Mouse (Mus musculus) telencephalon, adult 2 months (tissue): ENCODE results near the gene Hspa4.
"Not testable (repeated sequence)": the region's sequence is repeated elsewhere in the genome, so short reads cannot be mapped to it uniquely, and the experiment has no call there.

ENCODE experiments used
- DNase-seq: peaks from one replicate; pipeline ENCODE4 v3.0.0-alpha.2; 2011; ENCODE audit warnings: low read depth, low spot score

Hspa4 gene

DNA sequence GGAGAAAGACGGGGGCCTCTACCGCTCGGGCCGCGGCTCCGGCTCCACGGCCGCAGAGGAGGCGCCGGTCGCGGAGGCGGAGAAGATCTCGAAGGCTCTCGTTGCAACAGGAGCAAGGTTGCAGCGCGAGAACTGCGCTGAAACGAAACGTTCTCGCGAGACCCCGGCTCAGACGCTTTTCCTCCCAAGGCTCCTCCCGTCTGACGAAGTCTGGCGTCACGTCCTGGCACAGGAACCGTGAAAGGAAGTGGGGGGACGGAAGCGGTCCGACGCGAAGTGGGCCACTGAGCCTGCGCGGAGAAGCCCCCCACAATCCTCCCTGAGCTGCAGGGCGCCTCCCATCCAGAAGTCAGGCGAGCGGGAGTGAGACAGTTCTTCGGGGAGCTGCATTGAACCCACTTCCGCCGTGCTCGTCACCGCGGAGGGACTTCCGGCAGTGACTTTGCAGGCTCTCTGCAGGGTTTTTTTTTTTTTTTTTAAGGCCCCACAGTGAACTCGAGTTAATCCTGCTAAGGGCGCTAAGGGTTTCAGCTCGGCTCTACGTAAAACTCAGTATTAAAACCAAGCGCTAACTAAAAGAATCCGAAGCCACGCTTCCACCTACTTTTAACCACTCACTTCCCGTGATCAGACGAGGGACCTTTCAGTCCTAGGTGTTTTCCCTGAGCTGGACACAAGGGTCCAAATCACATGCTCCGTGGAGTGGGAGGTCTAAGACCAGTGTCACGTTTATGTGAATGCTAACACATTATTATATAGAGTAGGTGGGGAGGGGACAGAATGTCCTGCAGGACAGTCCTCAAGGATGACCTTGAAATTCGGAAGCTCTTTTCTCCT, at the start of gene Hspa4:
Gene Hspa4 (minus strand): TSS at position 128 of the 837 bp plus-strand sequence.
- peak; percentile 99 for DNase-seq

DNA sequence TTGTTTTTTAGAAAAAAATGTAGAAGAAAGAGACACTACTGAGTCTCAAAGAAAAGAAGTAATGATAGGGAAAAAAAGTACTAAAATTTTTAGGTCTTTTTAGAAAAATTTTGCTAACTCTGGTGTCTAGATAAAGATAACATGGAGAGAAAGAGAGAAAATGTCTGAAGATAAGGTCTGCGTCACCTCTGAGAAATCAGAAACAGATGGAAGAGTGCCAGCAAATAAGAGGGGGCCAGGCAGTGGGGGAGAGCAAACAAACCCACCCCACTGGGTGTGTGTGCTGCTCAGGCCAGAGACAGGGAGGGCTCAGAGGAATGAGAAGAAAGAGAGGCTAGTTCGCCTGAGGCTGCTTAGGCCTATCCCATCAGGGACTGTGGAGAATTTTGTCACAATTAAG, 45.5 kb upstream of the Hspa4 start:
- no peak for DNase-seq

DNA sequence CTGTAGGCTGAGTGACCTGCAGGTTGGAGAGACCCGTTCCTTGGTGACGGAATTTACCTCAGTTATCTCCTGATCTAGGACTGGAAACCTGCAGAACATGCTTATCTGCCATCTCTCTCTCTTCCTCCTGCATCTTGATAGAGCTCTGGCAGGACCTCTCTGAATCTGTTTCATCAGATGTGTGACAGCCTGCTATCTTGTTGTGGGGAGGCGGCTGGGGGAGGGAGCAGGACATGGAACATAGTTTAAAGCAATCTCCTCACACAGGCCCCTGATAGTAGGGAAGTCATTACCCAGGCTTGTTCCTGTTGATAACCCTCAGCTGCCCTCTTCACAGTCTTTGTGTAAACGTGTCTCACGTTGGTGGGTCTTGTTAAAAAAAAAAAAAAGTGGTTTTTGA, 45.1 kb upstream of the Hspa4 start:
- DNase-seq = no peak

DNA sequence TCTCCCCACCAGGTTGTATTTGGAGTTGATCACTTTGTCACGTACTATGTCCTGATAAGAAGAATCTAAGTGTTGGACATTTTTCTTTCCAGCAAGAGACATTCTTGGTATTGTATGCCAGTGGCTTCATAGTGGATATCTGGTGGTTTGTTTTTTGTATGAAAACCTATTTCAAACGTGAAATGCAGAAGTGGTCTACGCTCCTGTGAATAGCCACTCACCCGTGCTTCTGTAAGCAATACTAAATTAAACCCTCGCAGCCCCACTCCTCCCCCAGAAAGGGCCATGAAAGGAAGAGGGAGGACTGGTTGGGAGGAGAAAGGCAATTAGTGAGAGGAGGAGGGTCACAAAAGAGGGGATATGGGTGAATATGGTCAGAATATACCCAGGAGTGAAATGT, 42.5 kb upstream of the Hspa4 start:
- no peak for DNase-seq

DNA sequence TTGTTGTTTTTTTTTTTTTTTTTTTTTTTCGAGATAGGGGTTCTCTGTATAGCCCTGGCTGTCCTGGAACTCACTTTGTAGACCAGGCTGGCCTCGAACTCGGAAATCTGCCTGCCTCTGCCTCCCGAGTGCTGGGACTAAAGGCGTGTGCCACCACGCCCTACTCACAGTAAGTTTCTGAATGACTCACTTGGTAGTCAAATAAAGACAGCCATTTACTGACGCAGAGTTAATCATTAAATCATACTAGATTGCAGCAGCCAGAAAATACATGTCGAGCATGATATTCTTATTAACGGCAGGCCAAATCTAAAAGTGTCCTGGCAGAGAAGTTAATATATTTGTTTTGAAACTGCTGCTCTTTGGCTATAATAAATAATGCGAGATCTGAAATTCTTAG, 40.8 kb upstream of the Hspa4 start:
- DNase-seq = not testable (repeated sequence)

DNA sequence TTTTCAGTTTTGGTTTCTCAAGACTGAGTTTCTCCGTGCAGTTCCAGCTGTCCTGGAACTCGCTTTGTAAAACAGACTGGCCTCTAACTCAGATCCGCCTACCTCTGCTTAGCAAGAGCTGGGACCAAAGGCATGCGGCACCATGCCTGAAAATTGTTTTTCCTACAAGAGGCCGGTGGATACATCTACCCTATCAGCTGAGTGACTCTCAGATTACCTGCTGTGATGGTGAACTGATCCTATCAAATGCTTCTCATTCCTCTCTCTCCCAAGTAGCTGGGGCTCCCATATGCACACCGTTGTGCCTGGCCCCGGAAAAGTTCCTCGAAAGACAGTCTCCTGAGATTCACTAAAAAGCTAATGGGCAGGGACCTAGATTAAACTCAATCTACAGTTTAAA, 37.4 kb upstream of the Hspa4 start:
- no peak for DNase-seq

DNA sequence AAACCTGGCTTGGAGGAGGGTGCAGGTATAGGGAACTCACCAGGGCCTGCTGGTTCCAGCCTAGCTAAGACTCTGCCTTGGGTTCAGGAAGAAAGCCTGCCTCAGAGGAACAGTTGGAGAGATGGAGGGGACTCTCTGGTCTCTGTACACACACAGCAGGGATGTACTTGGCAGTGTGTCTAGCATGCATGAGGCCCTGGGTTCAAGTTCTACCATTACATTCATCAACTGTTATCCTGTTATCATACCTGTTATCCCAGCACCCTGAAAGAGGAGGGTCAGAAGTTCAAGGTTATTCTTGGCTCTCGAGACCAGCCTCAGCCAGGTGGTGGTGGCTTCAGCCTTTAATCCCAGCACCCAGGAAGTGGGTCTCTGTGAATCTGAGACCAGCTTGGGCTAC, 36.7 kb upstream of the Hspa4 start:
- DNase-seq = no peak

DNA sequence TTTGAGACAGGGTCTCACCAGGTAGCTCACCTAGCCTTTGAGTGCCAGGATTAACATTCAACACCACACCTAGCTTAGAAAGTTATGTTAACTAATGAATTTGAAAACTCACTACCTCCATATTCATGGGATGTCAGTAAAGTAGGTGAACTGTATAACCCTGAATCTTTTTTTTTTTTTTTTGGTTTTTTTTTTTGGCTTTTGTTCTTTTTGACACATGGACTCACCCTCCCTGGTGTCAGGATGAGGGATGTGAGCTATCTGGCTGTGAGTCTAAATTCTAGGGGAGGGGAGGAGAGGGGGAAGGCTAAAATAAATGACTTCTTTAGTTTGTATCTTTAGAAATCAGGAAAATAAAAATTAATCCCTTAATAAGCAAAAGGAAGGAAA, 35.9 kb upstream of the Hspa4 start:
- DNase-seq = no peak

DNA sequence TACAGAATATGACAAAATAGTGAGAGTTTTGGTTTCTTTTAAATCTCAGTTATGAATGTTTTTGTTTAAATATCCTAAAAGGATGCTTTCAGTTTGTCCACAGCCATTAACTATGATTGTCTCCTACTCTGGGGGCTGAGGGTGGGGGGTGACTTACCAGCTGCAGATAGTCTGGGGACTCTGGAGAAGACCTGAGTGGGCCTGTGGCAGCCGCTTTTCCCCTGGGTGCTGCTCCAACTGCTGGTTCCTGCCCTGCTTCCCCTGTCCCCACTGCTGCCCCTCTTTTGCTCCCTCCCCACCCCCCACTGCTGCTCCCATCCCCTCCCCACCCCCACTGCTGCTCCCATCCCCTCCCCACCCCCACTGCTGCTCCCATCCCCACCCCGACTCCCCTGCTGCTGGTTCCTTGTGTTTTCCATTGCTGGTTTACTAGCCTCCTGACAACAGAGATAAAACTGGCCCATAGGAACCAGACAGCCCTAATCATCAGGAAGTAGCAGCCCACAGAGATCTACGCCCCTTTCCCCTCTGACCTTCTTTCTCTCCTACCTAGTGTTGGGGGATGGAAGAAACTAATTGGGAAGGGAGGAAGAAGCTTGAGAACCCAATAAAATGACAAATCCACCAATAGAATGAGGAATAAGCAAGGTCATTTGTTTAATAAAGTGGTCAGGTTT, 35.4 kb upstream of the Hspa4 start:
- DNase-seq = no peak

DNA sequence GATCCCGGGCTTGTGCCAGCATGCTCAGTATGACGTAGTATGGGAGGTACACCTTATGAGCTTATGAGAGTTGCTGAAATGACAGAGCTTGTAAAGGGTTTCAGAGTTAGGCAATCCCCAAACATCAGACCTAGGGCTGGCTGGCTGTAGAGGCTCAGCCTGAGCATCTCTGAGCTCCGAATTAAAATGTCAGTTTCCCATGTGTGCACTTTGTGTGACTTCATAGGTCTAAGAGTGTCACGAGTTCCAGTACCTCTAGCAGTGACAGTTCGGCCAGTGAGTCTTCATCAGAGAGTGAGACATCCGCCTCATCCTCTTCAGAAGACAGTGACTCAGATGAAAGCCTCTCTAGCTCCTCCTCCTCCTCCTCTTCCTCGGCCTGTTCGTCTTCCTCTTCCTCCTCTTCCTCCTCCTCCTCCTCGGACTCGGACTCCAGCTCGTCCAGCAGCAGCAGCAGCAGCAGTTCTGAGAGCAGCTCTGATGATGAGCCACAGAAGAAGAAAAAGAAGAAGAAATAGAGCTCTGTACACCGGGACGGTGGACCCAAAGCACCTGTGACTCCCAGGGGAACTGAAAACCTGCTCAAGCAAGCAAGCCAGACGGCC, 31.9 kb upstream of the Hspa4 start:
- no peak for DNase-seq

DNA sequence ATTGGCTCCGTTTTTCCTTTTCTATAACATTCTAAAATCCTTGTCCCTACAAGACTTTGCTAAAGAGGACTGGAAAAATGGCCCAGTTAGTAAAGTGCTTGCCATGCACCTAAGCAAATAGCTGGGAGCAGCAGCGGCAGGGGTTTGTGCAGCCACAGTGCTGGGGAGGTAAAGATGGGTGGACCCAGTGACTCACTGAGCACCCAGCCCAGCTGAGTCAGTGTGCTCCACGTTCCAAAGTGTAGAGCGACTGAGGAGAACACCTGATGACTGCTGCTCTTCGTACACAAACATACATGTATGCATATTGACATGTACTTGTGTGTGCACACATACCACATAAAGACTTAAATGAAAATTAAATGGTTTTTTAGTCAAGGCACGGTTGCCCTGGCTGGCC, 30.9 kb upstream of the Hspa4 start:
- no peak for DNase-seq

DNA sequence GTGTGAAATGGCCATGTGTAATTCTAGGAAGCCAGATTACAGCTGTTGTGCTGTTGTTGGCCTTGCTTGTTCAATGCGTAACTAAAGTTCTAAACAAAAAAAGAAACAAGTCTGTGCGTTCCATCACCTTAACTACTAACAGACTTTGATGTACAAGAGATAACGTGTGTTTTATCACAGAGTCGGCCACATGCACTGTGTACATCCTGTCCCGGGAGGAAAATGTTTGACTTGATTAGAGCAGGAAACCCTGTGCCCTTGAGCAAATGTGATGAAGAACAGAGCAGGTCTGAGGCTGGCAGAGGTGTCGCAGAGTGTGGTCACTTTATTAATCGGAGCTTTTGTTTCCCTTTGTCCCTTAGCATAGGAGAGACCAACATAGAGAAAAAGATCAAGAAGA, 30.1 kb upstream of the Hspa4 start:
- no peak for DNase-seq

DNA sequence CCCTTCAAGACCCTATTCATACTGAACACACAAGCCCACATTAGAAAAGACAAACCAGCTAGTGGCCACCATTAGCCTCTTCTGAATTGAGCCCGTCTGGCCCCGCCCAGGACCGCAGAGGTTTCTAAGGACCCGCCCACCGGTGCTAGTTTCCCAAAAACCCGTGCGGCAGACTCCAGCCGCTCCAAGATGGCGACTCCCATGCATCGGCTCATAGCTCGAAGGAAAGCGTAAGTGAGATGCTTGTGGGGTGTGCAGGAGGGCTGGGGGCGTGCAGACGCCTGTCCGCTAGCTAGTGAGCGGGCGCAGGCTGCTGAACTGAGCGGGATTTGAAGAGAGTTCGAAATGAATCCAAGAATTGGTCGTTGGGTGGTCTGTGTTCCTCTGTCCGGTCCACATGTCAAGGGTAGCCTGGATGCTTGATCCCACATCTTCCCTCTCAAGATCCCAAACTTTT, 24.3 kb upstream of the Hspa4 start, which contains the start of gene Zcchc10:
Gene Zcchc10 (plus strand): TSS at position 168 of the 457 bp plus-strand sequence.
- DNase-seq = peak; percentile 81

DNA sequence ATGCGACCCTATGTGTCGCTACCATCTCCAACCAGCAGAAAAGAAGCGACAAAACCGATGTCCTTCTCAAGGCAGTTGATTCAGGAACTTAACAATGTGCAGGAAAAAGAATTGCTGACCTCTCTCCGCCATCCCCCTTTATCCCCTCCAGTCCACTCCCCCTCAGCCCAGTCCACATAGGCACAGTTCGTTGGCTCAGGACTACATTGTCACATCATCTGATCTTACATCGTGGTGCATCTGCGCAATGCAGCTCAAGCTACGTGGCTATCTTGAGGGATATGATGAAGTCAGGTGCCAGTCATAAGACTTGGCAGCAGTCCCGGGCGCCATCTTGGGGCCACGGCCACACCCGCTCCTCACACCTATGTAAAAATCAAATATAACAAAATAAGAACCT, 19.6 kb upstream of the Hspa4 start:
- DNase-seq = not testable (repeated sequence)

DNA sequence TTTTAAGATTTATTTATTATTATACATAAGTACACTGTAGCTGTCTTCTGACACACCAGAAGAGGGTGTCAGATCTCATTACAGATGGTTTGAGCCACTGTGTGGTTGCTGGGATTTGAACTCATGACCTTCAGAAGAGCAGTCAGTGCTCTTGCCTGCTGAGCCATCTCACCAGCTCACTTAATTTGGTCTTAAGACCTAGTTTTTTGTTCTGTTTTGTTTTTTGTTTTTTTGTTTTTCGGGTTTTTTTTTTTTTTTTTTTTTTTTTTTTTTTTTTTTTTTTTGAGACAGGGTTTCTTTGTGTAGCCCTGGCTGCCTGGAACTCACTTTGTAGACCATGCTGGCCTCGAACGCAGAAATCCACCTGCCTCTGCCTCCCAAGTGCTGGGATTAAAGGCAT, 18.3 kb upstream of the Hspa4 start:
- DNase-seq = not testable (repeated sequence)

DNA sequence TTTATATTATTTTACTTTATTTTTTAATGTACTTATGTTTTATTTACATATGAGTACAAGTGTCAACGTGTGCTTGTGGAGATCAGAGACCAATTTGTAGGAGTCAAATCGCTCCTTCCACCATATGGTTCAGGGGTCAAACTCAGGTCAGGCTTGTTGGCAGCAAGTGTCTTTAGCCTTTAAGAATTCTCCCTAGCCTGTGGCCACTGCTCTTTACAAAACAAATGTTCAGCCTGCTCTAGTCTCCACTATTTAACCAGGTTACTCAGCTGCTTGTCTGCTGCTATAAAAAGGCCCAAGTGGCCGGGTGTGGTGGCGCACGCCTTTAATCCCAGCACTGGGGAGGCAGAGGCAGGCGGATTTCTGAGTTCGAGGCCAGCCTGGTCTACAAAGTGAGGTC, 17.8 kb upstream of the Hspa4 start:
- no peak for DNase-seq

DNA sequence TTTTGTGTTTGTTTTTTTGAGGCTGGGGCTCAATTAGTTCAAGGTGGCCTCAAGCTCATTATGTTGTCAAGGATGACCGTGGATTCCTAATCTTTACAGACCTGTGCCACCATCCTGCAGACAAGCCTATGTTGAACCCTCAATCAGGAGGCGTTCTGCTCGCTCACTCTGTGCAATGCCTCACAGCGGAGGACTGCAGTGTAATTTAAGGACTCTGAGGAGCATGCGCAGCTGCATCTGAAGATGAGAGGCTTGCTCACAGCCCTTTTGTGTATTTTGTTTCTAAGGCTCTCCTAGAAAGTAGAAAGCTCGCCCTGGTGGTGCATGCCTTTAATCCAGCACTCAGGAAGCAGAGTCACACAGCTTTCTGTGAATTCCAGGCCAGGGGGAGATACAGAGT, 16.7 kb upstream of the Hspa4 start:
- no peak for DNase-seq

DNA sequence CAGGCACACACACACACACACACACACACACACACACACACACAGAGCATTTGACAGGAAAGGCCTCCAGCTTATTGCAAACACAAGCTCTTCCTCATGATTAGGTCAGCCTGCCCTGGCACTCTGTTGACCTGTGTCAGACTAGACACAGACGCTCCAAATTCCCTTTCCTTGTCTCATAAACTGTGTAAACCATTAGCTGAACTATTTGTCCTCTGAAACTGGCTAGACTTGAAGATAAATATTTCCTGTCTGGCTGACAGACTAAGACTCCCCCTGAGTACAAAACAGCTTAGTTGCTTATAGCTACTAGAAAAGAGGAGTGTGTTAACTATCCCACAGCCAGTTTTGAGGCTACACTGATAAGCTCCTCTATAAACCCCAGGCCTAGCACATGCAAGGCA, 14.5 kb upstream of the Hspa4 start:
- no peak for DNase-seq

DNA sequence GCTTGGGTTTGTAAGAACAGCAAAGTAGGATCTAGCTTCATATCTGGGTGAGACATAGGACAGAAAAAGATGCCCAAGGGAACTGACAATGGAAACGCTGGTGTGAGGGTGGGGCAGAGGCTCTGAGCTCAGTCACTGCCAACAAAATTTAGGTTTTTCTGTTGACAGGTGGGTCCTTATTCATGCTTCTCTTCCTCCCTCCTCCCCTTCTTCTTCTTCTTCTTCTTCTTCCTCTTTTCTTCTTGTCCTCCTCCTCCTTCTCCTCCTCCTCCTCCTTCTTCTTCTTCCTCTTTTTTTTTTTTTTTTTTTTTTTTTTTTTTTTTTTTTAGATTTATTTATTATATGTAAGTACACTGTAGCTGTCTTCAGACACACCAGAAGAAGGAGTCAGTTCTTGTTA, 12.6 kb upstream of the Hspa4 start:
- DNase-seq = not testable (repeated sequence)

DNA sequence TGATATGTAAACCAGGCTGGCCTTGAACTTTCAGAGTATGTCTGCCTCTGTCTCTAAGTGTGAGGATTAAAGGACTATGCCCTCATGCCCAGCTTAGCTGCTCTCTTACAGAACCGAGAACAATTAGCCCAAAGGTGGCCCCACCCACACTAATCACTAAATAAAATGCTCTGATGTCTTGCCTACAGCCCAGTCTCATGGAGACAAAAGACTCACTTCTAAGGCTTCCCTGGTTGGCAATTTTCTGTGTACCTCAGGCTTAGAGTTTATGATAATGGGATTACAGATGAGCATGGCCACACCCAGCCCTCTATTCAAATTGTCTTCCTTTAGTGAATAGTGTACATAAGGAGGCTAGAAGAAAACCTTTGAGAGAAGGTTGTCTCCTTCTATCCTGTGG, 11.1 kb upstream of the Hspa4 start:
- DNase-seq = no peak

DNA sequence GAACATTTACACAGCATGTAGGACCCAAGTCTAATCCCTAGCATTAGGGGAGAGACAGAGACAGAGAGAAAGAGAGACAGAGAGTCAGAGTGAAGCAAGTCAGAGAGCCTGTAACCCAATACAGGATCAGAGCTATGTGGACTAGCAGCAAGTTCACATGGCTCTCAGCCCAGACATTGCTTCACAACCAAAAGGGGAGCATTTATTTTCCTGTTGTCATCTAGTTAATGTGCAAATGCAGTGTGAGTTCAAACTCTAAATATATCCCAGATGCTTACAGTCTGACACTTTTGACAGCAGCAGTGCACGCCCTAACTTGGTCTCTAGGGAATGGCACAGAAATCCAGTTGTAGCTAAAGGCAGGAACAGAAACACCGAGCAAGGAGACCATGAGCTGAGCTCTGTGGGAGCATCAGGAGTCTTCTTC, 8.6 kb upstream of the Hspa4 start:
- DNase-seq = no peak

DNA sequence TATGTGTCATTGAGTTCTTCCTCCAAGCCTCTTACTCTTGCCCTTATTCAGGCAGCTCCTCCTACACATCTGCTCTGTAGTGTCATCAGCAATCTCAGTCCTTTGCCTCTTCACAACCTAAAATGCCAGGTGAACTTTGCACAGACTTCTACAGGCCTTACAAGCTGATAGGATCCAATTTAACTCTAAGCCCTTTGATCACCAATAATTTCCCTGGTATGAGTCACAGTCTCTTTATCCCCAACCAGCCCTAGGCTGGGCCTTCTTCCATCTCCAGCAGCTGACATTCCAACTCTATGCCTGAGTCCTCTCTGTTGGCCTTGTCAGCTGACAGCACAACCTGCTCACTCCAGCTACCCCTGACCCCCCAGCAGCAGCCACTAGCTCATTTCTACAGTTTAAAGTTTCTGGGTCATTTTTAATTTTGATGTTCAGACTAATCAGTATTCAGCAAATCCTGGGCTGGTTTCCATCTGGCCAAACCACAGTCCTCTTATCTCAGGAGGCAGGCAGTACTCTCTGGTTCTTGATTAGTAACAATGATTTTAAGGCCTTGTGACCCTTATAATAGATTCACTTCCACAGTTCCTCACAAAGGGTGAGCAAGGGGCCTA, 8.1 kb upstream of the Hspa4 start:
- no peak for DNase-seq
